Mouse (Mus musculus) CH12.LX (cell line): ENCODE data around the gene Rab8a. TPM values are rescaled to one million over a fixed set of nuclear protein-coding genes. Genes with fewer than 3 reads are reported as not detected.

ENCODE experiments used
- DNase-seq: peaks from one replicate; pipeline ENCODE4 v3.0.0-alpha.2; 2013; ENCODE audit errors: extremely low read depth
- H3K27ac ChIP-seq: 2 replicates; pipeline ENCODE4 v1.5.1; 2012; ENCODE audit warnings: low read depth, mild to moderate bottlenecking, control low read depth, moderate library complexity; ENCODE audit not compliant: insufficient read depth
- H3K27me3 ChIP-seq: replicated peaks from 2 replicates; pipeline ENCODE3; 2012; ENCODE audit warnings: inconsistent platforms
- H3K36me3 ChIP-seq, 2 experiments: replicated peaks in 1 of 2; 2 replicates each; pipeline versions ENCODE3 to v1.6.1; 2012; ENCODE audit warnings: inconsistent platforms in 1 of 2, low read length in 1 of 2, mild to moderate bottlenecking in 1 of 2, mixed read lengths in 1 of 2, moderate library complexity in 1 of 2; ENCODE audit not compliant: control insufficient read depth in 1 of 2, insufficient read depth in 1 of 2
- H3K4me1 ChIP-seq, 2 experiments: 2 replicates each; pipeline ENCODE4 v1.6.1; 2012; ENCODE audit warnings: inconsistent platforms in 1 of 2, moderate library complexity in 1 of 2; ENCODE audit not compliant: insufficient read depth in 2 of 2, control insufficient read depth in 1 of 2
- H3K4me2 ChIP-seq: 2 replicates; pipeline ENCODE4 v1.6.1; 2012; ENCODE audit warnings: low read depth, mild to moderate bottlenecking, control low read depth; ENCODE audit not compliant: poor library complexity, insufficient read depth, severe bottlenecking
- H3K4me3 ChIP-seq, 3 experiments: fragments of 150-350 bp in 1 of 3; sonication (generic) in 1 of 3; replicated peaks in 1 of 3; 2 replicates each; pipeline versions ENCODE3 to v1.5.1; 2011 to 2012; ENCODE audit warnings: low read depth in 2 of 3, low read length in 2 of 3, mild to moderate bottlenecking in 2 of 3, moderate library complexity in 2 of 3, control low read depth in 1 of 3, improper control_type of control experiment in 1 of 3, inconsistent platforms in 1 of 3, mixed read lengths in 1 of 3; ENCODE audit not compliant: poor library complexity in 1 of 3
- H3K79me2 ChIP-seq: replicated peaks from 2 replicates; pipeline ENCODE4 v1.6.1; 2012; ENCODE audit warnings: mild to moderate bottlenecking, moderate library complexity; ENCODE audit not compliant: control insufficient read depth, poor library complexity, insufficient read depth, severe bottlenecking; ENCODE audit errors: extremely low read depth
- H3K9ac ChIP-seq: 2 replicates; pipeline ENCODE4 v1.6.1; 2012; ENCODE audit warnings: low read depth, mild to moderate bottlenecking, control low read depth, moderate library complexity; ENCODE audit not compliant: insufficient read depth
- H3K9me3 ChIP-seq: replicated peaks from 2 replicates; pipeline ENCODE3; 2012; ENCODE audit warnings: low read length, inconsistent platforms, mixed read lengths
- BHLHE40 ChIP-seq: IDR thresholded peaks from 2 replicates; pipeline ENCODE4 v1.6.1; 2011; ENCODE audit warnings: mild to moderate bottlenecking, low read depth, low read length, improper control_type of control experiment
- CHD2 ChIP-seq: IDR thresholded peaks from 2 replicates; pipeline ENCODE4 v1.6.1; 2011; ENCODE audit warnings: low read length, improper control_type of control experiment
- CTCF ChIP-seq, 2 experiments: IDR thresholded peaks in 1 of 2; conservative IDR thresholded peaks in 1 of 2; 2 replicates each; pipeline ENCODE4 v1.5.1; 2011 to 2012; ENCODE audit warnings: low read depth in 2 of 2, low read length in 2 of 2, improper control_type of control experiment in 1 of 2, inconsistent platforms in 1 of 2, mild to moderate bottlenecking in 1 of 2, moderate library complexity in 1 of 2
- E2F4 ChIP-seq: IDR thresholded peaks from 2 replicates; pipeline ENCODE4 v1.6.1; 2011; ENCODE audit warnings: low read depth, low read length, improper control_type of control experiment; ENCODE audit not compliant: insufficient replicate concordance
- ELF1 ChIP-seq: IDR thresholded peaks from 2 replicates; pipeline ENCODE4 v1.6.1; 2014; ENCODE audit warnings: low read depth, mild to moderate bottlenecking, inconsistent platforms, low read length, improper control_type of control experiment
- EP300 ChIP-seq: IDR thresholded peaks from 2 replicates; pipeline ENCODE4 v1.6.1; 2011; ENCODE audit warnings: low read length, improper control_type of control experiment
- ETS1 ChIP-seq: conservative IDR thresholded peaks from 2 replicates; pipeline ENCODE4 v1.6.1; 2012; ENCODE audit warnings: low read depth, mild to moderate bottlenecking, inconsistent platforms, low read length, improper control_type of control experiment, moderate library complexity
- GABPA ChIP-seq: IDR thresholded peaks from 2 replicates; pipeline ENCODE4 v1.6.1; 2012; ENCODE audit warnings: low read depth, low read length, improper control_type of control experiment, inconsistent platforms; ENCODE audit not compliant: insufficient replicate concordance
- HCFC1 ChIP-seq: IDR thresholded peaks from 2 replicates; pipeline ENCODE4 v1.6.1; 2012; ENCODE audit warnings: low read depth, mild to moderate bottlenecking, inconsistent platforms, low read length, improper control_type of control experiment
- IRF4 ChIP-seq: IDR thresholded peaks from 2 replicates; pipeline ENCODE4 v1.6.1; 2014; ENCODE audit warnings: low read depth, mild to moderate bottlenecking, inconsistent platforms, low read length, improper control_type of control experiment
- JUN ChIP-seq: IDR thresholded peaks from 2 replicates; pipeline ENCODE4 v1.6.1; 2011; ENCODE audit warnings: low read depth, mild to moderate bottlenecking, low read length, improper control_type of control experiment, moderate library complexity; ENCODE audit not compliant: insufficient read depth
- KAT2A ChIP-seq: IDR thresholded peaks from 2 replicates; pipeline ENCODE4 v1.6.1; 2012; ENCODE audit warnings: low read length, improper control_type of control experiment, inconsistent platforms; ENCODE audit not compliant: insufficient replicate concordance
- MAFK ChIP-seq: IDR thresholded peaks from 2 replicates; pipeline ENCODE4 v1.6.1; 2011; ENCODE audit warnings: low read length, improper control_type of control experiment; ENCODE audit not compliant: insufficient replicate concordance
- MAX ChIP-seq: IDR thresholded peaks from 2 replicates; pipeline ENCODE4 v1.6.1; 2011; ENCODE audit warnings: low read length, improper control_type of control experiment
- MAZ ChIP-seq: IDR thresholded peaks from 2 replicates; pipeline ENCODE4 v1.6.1; 2012; ENCODE audit warnings: low read depth, mild to moderate bottlenecking, inconsistent platforms, low read length, improper control_type of control experiment, moderate library complexity
- MEF2A ChIP-seq: IDR thresholded peaks from 2 replicates; pipeline ENCODE4 v1.6.1; 2014; ENCODE audit warnings: low read depth, mild to moderate bottlenecking, inconsistent platforms, low read length, improper control_type of control experiment, borderline replicate concordance
- MXI1 ChIP-seq: IDR thresholded peaks from 2 replicates; pipeline ENCODE4 v1.6.1; 2011; ENCODE audit warnings: mild to moderate bottlenecking, low read depth, low read length, improper control_type of control experiment
- MYC ChIP-seq: IDR thresholded peaks from 2 replicates; pipeline ENCODE4 v1.6.1; 2011; ENCODE audit warnings: low read depth, mild to moderate bottlenecking, improper control_type of control experiment, low read length
- PAX5 ChIP-seq: IDR thresholded peaks from 2 replicates; pipeline ENCODE4 v1.6.1; 2012; ENCODE audit warnings: low read length, inconsistent platforms, mixed read lengths
- POLR2A ChIP-seq: IDR thresholded peaks from 2 replicates; pipeline ENCODE4 v1.6.1; 2011; ENCODE audit warnings: low read depth, mild to moderate bottlenecking, improper control_type of control experiment, low read length
- RAD21 ChIP-seq: IDR thresholded peaks from 2 replicates; pipeline ENCODE4 v1.6.1; 2011; ENCODE audit warnings: low read depth, mild to moderate bottlenecking, low read length, improper control_type of control experiment, moderate library complexity
- SMC3 ChIP-seq: IDR thresholded peaks from 2 replicates; pipeline ENCODE4 v1.6.1; 2011; ENCODE audit warnings: low read depth, low read length, improper control_type of control experiment
- TBP ChIP-seq: conservative IDR thresholded peaks from 2 replicates; pipeline ENCODE4 v1.6.1; 2011; ENCODE audit warnings: low read depth, low read length, improper control_type of control experiment
- TCF12 ChIP-seq: IDR thresholded peaks from 2 replicates; pipeline ENCODE4 v1.6.1; 2014; ENCODE audit warnings: low read depth, mild to moderate bottlenecking, inconsistent platforms, low read length, improper control_type of control experiment
- UBTF ChIP-seq: IDR thresholded peaks from 2 replicates; pipeline ENCODE4 v1.6.1; 2012; ENCODE audit warnings: low read depth, mild to moderate bottlenecking, inconsistent platforms, low read length, improper control_type of control experiment, moderate library complexity
- USF1 ChIP-seq: IDR thresholded peaks from 2 replicates; pipeline ENCODE4 v1.6.1; 2014; ENCODE audit warnings: low read depth, mild to moderate bottlenecking, inconsistent platforms, low read length, improper control_type of control experiment
- USF2 ChIP-seq: conservative IDR thresholded peaks from 2 replicates; pipeline ENCODE4 v1.6.1; 2011; ENCODE audit warnings: low read depth, low read length, improper control_type of control experiment
- ZC3H11A ChIP-seq: IDR thresholded peaks from 2 replicates; pipeline ENCODE4 v1.6.1; 2012; ENCODE audit warnings: low read depth, mild to moderate bottlenecking, inconsistent platforms, low read length, improper control_type of control experiment
- ZKSCAN1 ChIP-seq: IDR thresholded peaks from 2 replicates; pipeline ENCODE4 v1.6.1; 2012; ENCODE audit warnings: low read depth, inconsistent platforms, low read length, improper control_type of control experiment, borderline replicate concordance
- ZMIZ1 ChIP-seq: IDR thresholded peaks from 2 replicates; pipeline ENCODE4 v1.6.1; 2012; ENCODE audit warnings: low read depth, mild to moderate bottlenecking, inconsistent platforms, low read length, improper control_type of control experiment
- ZNF384 ChIP-seq: IDR thresholded peaks from 2 replicates; pipeline ENCODE4 v1.6.1; 2012; ENCODE audit warnings: low read depth, low read length, improper control_type of control experiment, inconsistent platforms
- dilution Hi-C: fragments of 300-500 bp; cut with MboI; formaldehyde crosslinking; loops from 2 replicates; pipeline ENCODE4 v1.14.3; 2020; ENCODE audit warnings: low sequenced_read_pairs; ENCODE audit not compliant: extremely low pct_unique_long_range_greater_than_20kb, extremely low pct_ligation_motif_present
- in situ Hi-C: fragments of 300-500 bp; cut with MboI; formaldehyde crosslinking; loops from 3 replicates; pipeline ENCODE4 v1.14.3; 2019; ENCODE audit warnings: low sequenced_read_pairs, low pct_ligation_motif_present, low pct_unique_long_range_greater_than_20kb, mixed read lengths
- polyA plus RNA-seq: library from polyadenylated mRNA; unstranded; fragments of >175 nt; gene quantifications from 2 replicates; pipeline ENCODE4 v1.2.1, GENCODE M21; 2012; ENCODE audit warnings: low read depth; ENCODE audit not compliant: insufficient read length
- total RNA-seq, 2 experiments: library from RNA; depleted of rRNA; stranded (reverse); fragments of 300-350 nt in 1 of 2; fragments of >200 nt in 1 of 2; gene quantifications; 2 replicates each; pipeline ENCODE4 v1.2.3; 2012 to 2014

Gene Rab8a
- total and polyA plus RNA-seq, 3 experiments, result 102 to 190 (median 136) TPM

DNA sequence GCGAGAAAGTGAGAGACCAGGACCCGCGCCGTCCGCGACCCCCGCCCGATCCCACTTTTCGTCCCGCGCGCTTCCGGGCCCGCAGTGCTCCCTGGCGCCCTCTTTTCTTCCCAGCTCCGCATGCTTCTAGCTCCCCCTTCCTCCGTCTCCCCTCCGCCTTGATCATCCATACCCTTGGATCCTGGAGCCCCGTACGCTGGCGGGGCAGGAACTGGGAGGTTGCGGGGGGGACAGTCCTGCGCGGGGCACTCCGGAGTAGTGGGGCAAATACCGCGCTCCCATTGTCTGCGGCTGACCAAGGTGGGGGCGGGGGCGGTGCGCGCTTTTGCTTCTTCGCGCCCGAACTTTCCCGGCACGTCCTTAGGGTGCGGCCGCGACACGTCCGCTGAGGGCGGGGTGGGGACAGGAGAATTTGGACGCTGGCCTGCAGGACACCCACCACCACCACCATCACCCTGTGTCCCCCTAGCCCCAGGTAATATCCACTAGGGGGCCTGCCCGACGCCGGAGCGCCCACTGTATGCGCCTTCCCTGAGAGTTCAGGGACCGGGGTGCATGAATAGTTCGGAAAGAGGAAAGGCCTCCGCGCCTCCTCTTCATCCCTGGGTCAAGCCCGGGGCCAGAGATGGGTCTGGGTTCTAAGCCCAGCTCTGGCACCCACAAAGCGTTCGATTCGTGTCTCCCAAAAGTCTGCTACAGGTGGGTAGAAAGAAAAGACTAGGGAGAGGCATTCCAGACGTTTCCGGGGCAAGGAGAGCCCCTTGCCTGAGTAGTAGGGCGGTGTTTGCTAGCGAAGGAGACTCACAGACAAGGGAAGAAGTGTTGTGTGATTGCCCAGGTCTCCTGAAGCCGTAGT lies 25.3 kb upstream of the Rab8a start (continued):
- TF ChIP-seq KAT2A (no peak), SMC3 (no peak), ZKSCAN1 (no peak), MAX (no peak), GABPA (no peak), E2F4 (no peak), RAD21 (no peak), HCFC1 (no peak), TBP (no peak), ZC3H11A (no peak), ETS1 (no peak), IRF4 (no peak), PAX5 (no peak), MAZ (peak; percentile 54; the same call in 1 of the 2 replicates), ELF1 (peak; percentile 38; the same call in 1 of the 2 replicates), USF1 (no peak)
- TF ChIP-seq, all 38 proteins: peak for 12

DNA sequence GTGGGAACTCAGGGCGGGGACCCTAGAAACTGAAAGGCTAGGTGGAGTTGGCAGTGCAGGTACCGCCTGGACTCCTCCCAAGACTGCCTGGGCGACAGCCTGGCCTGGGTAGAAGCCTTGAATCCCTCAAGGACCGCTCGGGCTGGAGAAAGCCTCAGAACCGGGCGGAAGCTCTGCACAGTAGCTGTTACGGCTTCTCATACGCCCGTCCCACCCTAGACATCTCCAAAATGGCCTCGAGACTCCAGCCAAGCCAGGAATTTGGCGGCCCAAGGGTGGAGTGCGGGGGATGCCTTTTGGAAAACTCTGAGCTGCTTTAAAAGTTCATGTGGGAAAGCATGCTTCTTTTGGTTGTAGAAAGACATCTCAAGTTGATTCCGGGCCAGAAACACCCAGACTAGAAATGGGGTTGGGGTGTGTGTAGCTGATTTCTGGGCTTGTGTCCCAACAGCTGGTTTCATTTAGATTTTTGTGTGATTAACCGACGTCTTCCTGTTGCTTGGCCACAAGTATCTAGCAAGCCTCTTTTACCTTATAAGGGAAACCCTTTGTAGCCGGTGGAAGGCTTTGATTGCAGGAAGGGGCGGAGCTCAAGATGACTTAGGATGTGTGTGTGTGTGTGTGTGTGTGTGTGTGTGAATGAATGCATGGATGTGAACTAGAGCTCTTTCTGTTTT lies 24.6 kb upstream of the Rab8a start:
- in situ Hi-C loops, result no loop called here
- Histone ChIP-seq H3K4me1 (peaks cover 12 to 48% of the 10 kb centered on the region in 2 experiments), H3K9ac (peak overlapping the region; percentile 78), H3K27ac (peak overlapping the region; percentile 51), H3K4me3 (peak overlapping the region; percentile 79 to 95 (median 88)), H3K36me3 (peaks cover 22 to 33% of the 10 kb centered on the region in 2 experiments), H3K27me3 (no peaks in the 10 kb centered on the region), H3K4me2 (peak overlapping the region; percentile 41), H3K79me2 (peaks cover 19% of the 10 kb centered on the region), H3K9me3 (no peaks in the 10 kb centered on the region)
- peak; percentile 91 for DNase-seq
- dilution Hi-C loops, result no loop called here
- peak; percentile 74 for TF ChIP-seq POLR2A
- peak; percentile 89 for TF ChIP-seq TBP
- TF ChIP-seq CHD2, result no peak
- TF ChIP-seq MXI1, result no peak
- TF ChIP-seq RAD21, result no peak
- no peak for TF ChIP-seq ZKSCAN1
- TF ChIP-seq E2F4, result no peak
- peak; percentile 41; the same call in 1 of the 2 replicates for TF ChIP-seq HCFC1
- 0 out of 2 replicates have a peak, but pooled peaks have one; percentile 50 for TF ChIP-seq ZMIZ1
- TF ChIP-seq JUN, result no peak
- 0 out of 2 replicates have a peak, but pooled peaks have one; percentile 12 for TF ChIP-seq MEF2A
- 0 out of 2 replicates have a peak, but pooled peaks have one; percentile 6 for TF ChIP-seq TCF12
- no peak; the same call in 1 of the 2 replicates for TF ChIP-seq BHLHE40
- TF ChIP-seq ZNF384, result no peak
- peak; percentile 34; the same call in 1 of the 2 replicates for TF ChIP-seq MYC
- 0 out of 2 replicates have a peak, but pooled peaks have one; percentile 42 for TF ChIP-seq UBTF
- TF ChIP-seq IRF4, result no peak
- peak; percentile 80 for TF ChIP-seq MAX
- TF ChIP-seq MAFK, result no peak
- no peak for TF ChIP-seq EP300
- TF ChIP-seq ZC3H11A, result no peak
- no peak for TF ChIP-seq KAT2A
- TF ChIP-seq USF2, result no peak
- TF ChIP-seq ETS1, result 0 out of 2 replicates have a peak, but pooled peaks have one; percentile 52
- no peak for TF ChIP-seq GABPA
- no peak for TF ChIP-seq USF1
- no peak for TF ChIP-seq MAZ
- TF ChIP-seq CTCF (conservative IDR thresholded peaks at IDR 0.05 in 1 of 2, IDR thresholded peaks at IDR 0.05 in 1 of 2; ENCODE audit: low read depth in 2 of 2, low read length in 2 of 2), result no peak
